Mouse (Mus musculus) liver, embryonic 11.5 days (tissue): Measurements from ENCODE around the gene Nfatc2. TPM values are rescaled to one million over a fixed set of nuclear protein-coding genes. Genes with fewer than 3 reads are reported as not detected.

Experiments
- ATAC-seq: fragments of 200-750 bp; cut with Nextera tagmentation; replicated peaks from 2 replicates; pipeline ENCODE4 v1.8.0; 2017; ENCODE audit warnings: moderate number of reproducible peaks, mild to moderate bottlenecking, moderate TSS enrichment, moderate library complexity; ENCODE audit not compliant: low FRiP score
- DNase-seq: peaks from one replicate; pipeline ENCODE4 v3.0.0-alpha.2; 2017; ENCODE audit warnings: low spot score
- H3K27ac ChIP-seq: fragments of 300-500 bp; sonication (generic); 2 replicates; pipeline ENCODE4 v1.5.1; 2014; ENCODE audit warnings: mild to moderate bottlenecking, low read depth, low read length, control low read depth
- H3K27me3 ChIP-seq: fragments of 300-500 bp; sonication (generic); replicated peaks from 2 replicates; pipeline ENCODE4 v1.6.1; 2014; ENCODE audit warnings: low read length, mixed read lengths; ENCODE audit not compliant: control insufficient read depth, insufficient read depth
- H3K36me3 ChIP-seq: fragments of 300-500 bp; sonication (generic); 2 replicates; pipeline ENCODE4 v1.6.1; 2014; ENCODE audit warnings: mild to moderate bottlenecking, low read length, moderate library complexity, mixed read lengths; ENCODE audit not compliant: control insufficient read depth, insufficient read depth
- H3K4me1 ChIP-seq: fragments of 300-500 bp; sonication (generic); replicated peaks from 2 replicates; pipeline ENCODE4 v1.6.1; 2014; ENCODE audit warnings: low read length, mixed read lengths; ENCODE audit not compliant: control insufficient read depth, insufficient read depth
- H3K4me2 ChIP-seq: fragments of 300-500 bp; sonication (generic); 2 replicates; pipeline ENCODE4 v1.6.1; 2014; ENCODE audit warnings: mild to moderate bottlenecking, control low read depth, moderate library complexity
- H3K4me3 ChIP-seq: fragments of 300-500 bp; sonication (generic); 2 replicates; pipeline ENCODE4 v1.5.1; 2014; ENCODE audit warnings: low read depth, low read length, control low read depth
- H3K9ac ChIP-seq: fragments of 300-500 bp; sonication (generic); 2 replicates; pipeline ENCODE4 v1.6.1; 2014; ENCODE audit warnings: low read depth, low read length, control low read depth
- H3K9me3 ChIP-seq: fragments of 300-500 bp; sonication (generic); 2 replicates; pipeline ENCODE4 v1.6.1; 2016; ENCODE audit warnings: low read length, inconsistent platforms, mixed read lengths; ENCODE audit not compliant: control insufficient read depth
- WGBS: fragments of 180-500 bp; shearing (Covaris S2); extraction: QIAGEN DNeasy Blood & Tissue Kit; methylation state at CpG from one replicate; pipeline ENCODE4 v1.1.7; 2014; 5-methylcytosine and 5-hydroxymethylcytosine counted together
- polyA plus RNA-seq: library from polyadenylated mRNA; unstranded; fragments of >200 nt; fragmentation: Nextera tagmentation; extraction: Ambion mirVana; gene quantifications from 2 replicates; pipeline ENCODE4 v1.2.1, GENCODE M21; 2014

The Nfatc2 gene
- polyA plus RNA-seq, 1 experiment from 2014 or later, result 0.77 TPM

DNA sequence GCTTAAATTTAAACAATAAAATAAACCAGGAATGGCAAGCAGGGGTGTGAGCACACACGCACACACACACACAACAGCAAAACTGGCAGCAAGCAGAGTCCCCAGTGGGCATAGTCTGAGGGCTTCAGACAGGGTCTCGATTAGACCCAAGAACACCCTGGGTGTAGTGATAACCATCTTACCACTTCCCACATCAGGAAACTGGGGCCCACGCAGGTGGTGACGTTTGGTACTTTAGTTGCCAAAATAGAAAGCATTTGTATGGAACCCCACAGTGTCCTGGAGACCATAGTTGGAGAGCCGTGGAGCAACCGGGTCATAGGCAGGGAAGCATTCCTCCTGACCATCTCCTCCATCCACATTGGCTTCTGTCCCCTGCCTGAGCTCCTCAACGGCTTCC is 5.8 kb downstream of the Nfatc2 start:
- Histone ChIP-seq H3K9ac (no peak overlapping the region), H3K27ac (no peak overlapping the region), H3K27me3 (peaks cover 28% of the 10 kb centered on the region), H3K4me3 (no peak overlapping the region), H3K36me3 (no peaks in the 10 kb centered on the region), H3K9me3 (no peaks in the 10 kb centered on the region), H3K4me2 (no peak overlapping the region), H3K4me1 (peaks cover 9% of the 10 kb centered on the region)
- WGBS, result 74% methylated on average over 7 of the region's 7 CpGs
- no peak for ATAC-seq
- no peak for DNase-seq

DNA sequence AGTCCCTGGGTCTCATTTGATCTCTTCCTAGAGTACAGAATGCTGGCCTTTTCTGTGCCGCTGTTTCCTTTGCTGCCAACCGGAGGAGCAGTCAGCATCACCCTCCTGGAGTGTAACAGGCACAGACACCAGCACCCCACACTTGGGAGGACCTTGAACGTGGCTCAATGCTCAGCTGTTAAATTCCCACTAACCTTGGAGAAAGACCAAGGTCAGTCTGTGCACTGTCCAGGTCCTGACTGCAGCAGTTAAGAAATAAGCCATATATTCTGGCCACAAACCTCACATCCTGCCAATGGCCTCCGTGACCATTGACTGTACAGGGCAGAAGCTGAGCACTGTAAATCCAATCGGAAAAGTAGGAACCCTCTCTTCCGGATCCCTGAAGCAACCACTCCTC is 7.8 kb downstream of the Nfatc2 start:
- no peak for ATAC-seq
- peaks cover 28% of the 10 kb centered on the region for H3K27me3 ChIP-seq

DNA sequence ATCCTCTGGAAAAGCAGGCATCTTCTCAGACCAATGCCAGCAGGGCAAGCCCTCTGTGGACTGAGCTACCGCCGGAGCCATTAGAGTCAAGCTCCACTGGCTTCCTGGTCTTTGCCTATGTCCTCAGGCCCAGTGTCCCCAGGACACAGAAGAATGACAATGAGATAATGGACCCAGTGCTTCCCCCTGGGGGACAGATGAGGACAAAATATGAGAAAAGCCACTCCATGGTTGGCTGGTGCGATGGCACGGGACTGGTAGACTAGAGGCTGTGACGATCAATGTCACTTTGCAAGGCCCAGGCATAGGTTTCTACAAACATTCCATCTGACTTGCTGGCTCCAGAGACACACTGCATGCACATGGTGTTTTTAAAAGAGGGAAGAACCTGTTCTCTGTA is 8.5 kb downstream of the Nfatc2 start:
- no peak for DNase-seq
- Histone ChIP-seq H3K27me3 (peaks cover 29% of the 10 kb centered on the region), H3K36me3 (no peaks in the 10 kb centered on the region), H3K4me2 (no peak overlapping the region), H3K4me3 (no peak overlapping the region), H3K9me3 (no peaks in the 10 kb centered on the region), H3K4me1 (peaks cover 23% of the 10 kb centered on the region), H3K27ac (no peak overlapping the region), H3K9ac (no peak overlapping the region)
- WGBS, result 76% methylated on average over 5 of the region's 5 CpGs
- ATAC-seq, result no peak

More for the DNA sequence above, 7.8 kb downstream of the Nfatc2 start:
- no peaks in the 10 kb centered on the region for H3K9me3 ChIP-seq
- peaks cover 23% of the 10 kb centered on the region for H3K4me1 ChIP-seq
- DNase-seq, result no peak
- no peaks in the 10 kb centered on the region for H3K36me3 ChIP-seq
- H3K27ac ChIP-seq, result no peak overlapping the region
- H3K4me3 ChIP-seq, result no peak overlapping the region
- 73% methylated on average over 6 of the region's 6 CpGs for WGBS
- no peak overlapping the region for H3K9ac ChIP-seq
- no peak overlapping the region for H3K4me2 ChIP-seq

DNA sequence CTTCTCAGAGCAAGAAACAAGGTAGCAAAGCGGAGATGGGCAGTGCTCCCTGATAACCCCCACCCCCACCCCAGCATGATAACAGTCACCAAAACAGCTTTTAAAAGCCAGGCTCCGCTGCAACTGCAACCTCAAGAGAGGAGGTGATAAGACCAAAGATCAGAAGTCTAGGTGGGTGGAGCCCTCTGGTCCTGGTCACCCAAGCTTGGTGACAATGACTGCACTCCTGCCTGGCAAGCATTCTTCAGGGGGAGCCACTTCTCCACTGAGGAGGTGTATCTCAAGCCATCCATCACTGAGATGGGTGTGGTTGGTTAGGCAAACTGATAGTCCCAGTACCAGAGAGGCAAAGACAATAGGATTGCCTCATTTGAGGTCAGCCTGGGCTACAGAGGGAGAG is 10.4 kb downstream of the Nfatc2 start:
- Histone ChIP-seq H3K4me1 (peaks cover 23% of the 10 kb centered on the region), H3K27me3 (peaks cover 26% of the 10 kb centered on the region), H3K4me2 (peak overlapping the region; percentile 89), H3K36me3 (no peaks in the 10 kb centered on the region), H3K27ac (no peak overlapping the region), H3K9me3 (no peaks in the 10 kb centered on the region), H3K9ac (no peak overlapping the region), H3K4me3 (no peak overlapping the region)
- 17% methylated on average over 2 of the region's 2 CpGs for WGBS
- ATAC-seq, result peak; percentile 63
- no peak for DNase-seq

DNA sequence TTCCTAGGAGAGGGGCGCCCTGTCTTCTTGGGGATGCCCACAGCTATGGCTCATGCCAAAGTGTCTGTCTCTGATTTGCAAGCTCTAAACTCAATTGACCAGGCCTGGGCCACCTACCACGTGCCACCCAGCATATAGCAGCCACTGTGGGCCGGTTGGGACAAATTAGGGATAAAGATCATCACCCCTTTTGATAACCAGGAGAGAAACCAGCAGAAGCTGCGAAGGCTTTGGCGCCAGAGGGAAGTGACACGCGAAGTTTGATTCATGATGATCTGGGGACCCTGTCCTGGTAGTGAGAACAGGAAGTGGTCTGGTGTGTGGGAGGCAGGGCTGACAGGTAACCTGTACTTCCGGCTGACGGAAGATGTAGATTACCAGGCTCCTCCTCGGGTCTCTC is 10.9 kb downstream of the Nfatc2 start:
- 15% methylated on average over 10 of the region's 10 CpGs for WGBS
- Histone ChIP-seq H3K9me3 (no peaks in the 10 kb centered on the region), H3K4me1 (peaks cover 23% of the 10 kb centered on the region), H3K27ac (no peak overlapping the region), H3K36me3 (no peaks in the 10 kb centered on the region), H3K4me2 (peak overlapping the region; percentile 89), H3K4me3 (peak overlapping the region; percentile 56), H3K27me3 (peaks cover 26% of the 10 kb centered on the region), H3K9ac (no peak overlapping the region)
- DNase-seq, result no peak
- ATAC-seq, result peak; percentile 6; the same call in 1 of the 2 replicates

DNA sequence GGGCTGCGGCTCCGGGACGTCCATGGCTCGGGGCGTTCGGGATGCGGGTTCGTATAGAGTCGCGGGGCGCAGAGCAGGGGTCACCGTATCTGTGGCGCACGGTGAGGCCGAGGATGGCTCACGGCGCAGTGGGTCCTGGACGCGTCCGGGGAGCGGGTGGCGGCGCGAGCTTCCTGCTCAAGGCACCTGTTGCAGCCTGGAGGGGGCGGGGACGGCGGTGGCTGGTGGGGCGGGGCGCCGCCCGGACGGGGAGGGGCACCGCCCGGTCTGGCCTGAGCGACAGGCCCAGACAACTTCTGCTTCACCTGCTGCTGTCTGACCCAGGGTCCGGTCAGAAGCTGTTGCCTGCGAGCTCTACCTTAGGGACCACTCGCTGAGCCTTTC is 11.3 kb downstream of the Nfatc2 start:
- H3K27ac ChIP-seq, result no peak overlapping the region
- no peaks in the 10 kb centered on the region for H3K9me3 ChIP-seq
- no peaks in the 10 kb centered on the region for H3K36me3 ChIP-seq
- DNase-seq (peak; percentile 63), ATAC-seq (peak; percentile 69)
- H3K9ac ChIP-seq, result peak overlapping the region; percentile 40; the same call in 1 of the 2 replicates
- peaks cover 26% of the 10 kb centered on the region for H3K27me3 ChIP-seq
- WGBS, result 2% methylated on average over 37 of the region's 38 CpGs
- peaks cover 23% of the 10 kb centered on the region for H3K4me1 ChIP-seq
- peak overlapping the region; percentile 56 for H3K4me3 ChIP-seq
- H3K4me2 ChIP-seq, result peak overlapping the region; percentile 89

DNA sequence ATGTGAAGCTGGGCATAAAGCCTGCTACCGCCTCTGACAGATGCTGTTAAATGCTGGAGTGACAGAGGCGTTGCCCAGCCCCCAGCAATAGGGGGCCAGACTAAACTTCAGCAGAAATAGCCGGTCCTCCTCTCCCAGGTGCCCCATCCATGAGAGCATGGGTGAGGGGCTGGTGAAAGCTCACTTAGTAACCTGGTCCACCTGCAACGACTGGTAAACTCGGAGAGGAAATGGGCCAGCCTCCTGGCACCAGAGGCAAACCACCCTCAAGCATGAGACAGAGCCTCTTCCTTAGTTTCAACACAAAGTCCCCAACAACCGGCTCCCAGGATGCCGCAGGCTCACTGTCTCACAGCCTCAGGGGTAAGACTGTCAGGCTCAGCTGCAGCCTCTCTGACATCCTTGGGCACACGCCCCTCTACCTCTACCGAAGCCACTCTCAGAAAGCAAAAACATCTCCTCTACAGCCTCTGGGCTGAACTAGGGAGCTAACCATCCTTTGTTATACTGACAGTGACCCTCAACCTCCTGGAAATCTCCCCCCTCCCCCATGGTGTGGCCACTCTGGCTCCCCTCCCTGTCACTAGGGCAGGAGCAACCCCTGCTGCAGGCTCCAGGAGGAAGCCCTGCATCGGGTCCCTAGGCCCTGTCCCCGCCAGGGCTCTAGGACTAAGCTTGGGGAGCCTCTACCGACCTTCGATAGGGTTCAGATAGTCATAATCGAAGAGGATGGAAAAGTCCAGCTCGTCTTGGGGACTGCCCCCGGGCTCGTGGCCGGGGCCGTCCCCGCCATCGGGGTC is 11.9 kb downstream of the Nfatc2 start:
- no peak for ATAC-seq
- H3K9ac ChIP-seq, result peak overlapping the region; percentile 40; the same call in 1 of the 2 replicates
- no peaks in the 10 kb centered on the region for H3K9me3 ChIP-seq
- peak overlapping the region; percentile 56 for H3K4me3 ChIP-seq
- WGBS, result 7% methylated on average over 21 of the region's 21 CpGs
- peaks cover 23% of the 10 kb centered on the region for H3K4me1 ChIP-seq
- H3K36me3 ChIP-seq, result no peaks in the 10 kb centered on the region
- DNase-seq, result no peak
- no peak overlapping the region for H3K27ac ChIP-seq
- peak overlapping the region; percentile 89 for H3K4me2 ChIP-seq
- peaks cover 26% of the 10 kb centered on the region for H3K27me3 ChIP-seq

DNA sequence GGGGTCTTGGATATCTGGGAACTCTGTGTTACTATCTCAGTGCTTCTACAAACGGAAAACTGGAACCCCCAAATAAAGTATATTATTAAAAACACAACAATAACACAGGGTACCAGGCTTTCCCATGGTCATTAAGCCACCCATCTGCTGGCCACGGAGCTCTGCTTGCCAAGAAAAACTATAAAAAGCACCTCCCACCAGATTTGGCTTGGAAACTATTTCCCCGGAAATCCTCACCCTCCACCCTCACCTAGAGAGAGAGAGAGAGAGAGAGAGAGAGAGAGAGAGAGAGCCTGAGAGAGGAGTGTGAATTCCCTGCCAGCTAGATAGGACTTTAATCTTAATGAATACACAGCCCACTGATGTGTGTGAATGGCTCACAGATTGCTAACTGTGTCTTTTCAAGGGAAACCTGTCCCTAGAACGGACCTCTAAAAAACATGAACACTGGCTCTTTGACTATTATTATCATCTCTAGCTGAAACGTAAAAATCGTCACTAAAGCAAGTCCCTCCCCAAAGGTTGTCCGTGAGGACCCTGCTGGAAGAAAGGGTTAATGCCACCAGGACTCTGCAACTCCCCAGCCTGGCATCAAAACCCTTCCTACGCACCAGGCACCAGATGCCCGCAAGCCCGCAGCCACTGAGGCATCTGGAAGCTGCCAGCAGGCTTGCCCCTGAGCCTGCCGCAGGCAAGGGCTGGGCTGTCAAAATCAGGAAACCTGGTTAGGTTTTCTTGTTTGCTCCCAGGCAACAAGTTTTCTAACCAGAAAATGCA is 12.7 kb downstream of the Nfatc2 start:
- no peak overlapping the region for H3K9ac ChIP-seq
- no peak overlapping the region for H3K27ac ChIP-seq
- no peak overlapping the region for H3K4me3 ChIP-seq

More for the DNA sequence above, 12.7 kb downstream of the Nfatc2 start:
- WGBS, result 67% methylated on average over 11 of the region's 11 CpGs
- peaks cover 28% of the 10 kb centered on the region for H3K27me3 ChIP-seq
- H3K4me2 ChIP-seq, result no peak overlapping the region
- no peaks in the 10 kb centered on the region for H3K36me3 ChIP-seq
- ATAC-seq (no peak), DNase-seq (no peak)
- peaks cover 23% of the 10 kb centered on the region for H3K4me1 ChIP-seq
- H3K9me3 ChIP-seq, result no peaks in the 10 kb centered on the region
